Mouse (Mus musculus): Measurements from ENCODE around the gene Gm3591. TPM values are rescaled to one million over a fixed set of nuclear protein-coding genes. Genes with fewer than 3 reads are reported as not detected.
"Not testable (repeated sequence)": the region's sequence is repeated elsewhere in the genome, so short reads cannot be mapped to it uniquely, and the experiment has no call there.

The Gm3591 gene
- 6.6 and 8.6 TPM in 2 replicates for polyA plus RNA-seq (2014; fragmentation: Nextera tagmentation; extraction: Ambion mirVana)

DNA sequence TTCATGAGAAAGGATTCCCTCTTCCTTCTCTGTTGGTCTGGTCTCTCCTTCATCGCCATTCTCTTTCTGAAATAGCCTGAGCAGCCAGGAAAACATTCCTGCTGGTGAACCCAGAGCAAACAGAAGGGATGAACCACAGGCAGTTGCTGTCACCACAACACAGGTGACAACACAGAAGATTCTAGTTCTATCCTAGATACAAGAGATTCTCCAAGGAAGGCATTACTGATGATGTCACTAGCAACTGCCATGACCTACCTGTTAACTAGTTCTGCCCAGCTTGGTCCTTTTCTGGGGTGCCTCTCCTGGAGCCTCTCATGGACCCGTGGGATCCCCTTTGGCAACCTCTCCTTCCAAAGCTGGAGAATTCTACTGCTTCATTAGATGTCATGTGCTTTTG is at the start of gene Gm3591:
Gm3591 (minus strand) TSS at position 101 of the 400 bp plus-strand sequence.
- not testable (repeated sequence) for H3K27ac ChIP-seq (ENCODE audit: low read depth, low read length); ATAC-seq (ENCODE audit: low read depth); H3K4me3 ChIP-seq (ENCODE audit: low read depth, low read length); H3K9ac ChIP-seq (replicated peaks; ENCODE audit: low read depth, low read length); H3K27me3 ChIP-seq (ENCODE audit: control insufficient read depth, insufficient read depth, low read length); H3K36me3 ChIP-seq (ENCODE audit: control insufficient read depth, insufficient read depth, low read length); H3K9me3 ChIP-seq (ENCODE audit: control insufficient read depth, low read length); H3K4me1 ChIP-seq (ENCODE audit: control insufficient read depth, insufficient read depth, low read length); H3K4me2 ChIP-seq (ENCODE audit: low read depth, low read length)
- WGBS: no CpG with 5 or more reads among the region's 2 CpGs

DNA sequence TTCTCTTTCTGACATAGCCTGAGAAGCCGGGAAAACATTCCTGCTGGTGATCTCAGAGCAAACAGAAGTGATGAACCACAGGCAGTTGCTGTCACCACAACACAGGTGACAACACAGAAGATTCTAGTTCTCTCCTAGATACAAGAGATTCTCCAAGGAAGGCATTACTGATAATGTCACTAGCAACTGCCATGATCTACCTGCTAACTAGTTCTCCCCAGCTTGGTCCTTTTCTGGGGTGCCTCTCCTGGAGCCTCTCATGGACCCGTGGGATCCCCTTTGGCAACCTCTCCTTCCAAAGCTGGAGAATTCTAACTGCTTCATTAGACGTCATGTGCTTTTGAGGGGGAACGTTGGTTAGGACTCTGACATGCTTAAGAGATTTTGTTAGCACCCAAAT is 32.2 kb upstream of the Gm3591 start, which contains the start of gene Gm3594:
Gm3594 (minus strand) TSS at position 101 of the 400 bp plus-strand sequence.
- not testable (repeated sequence) for H3K4me3 ChIP-seq (ENCODE audit: low read depth, low read length); H3K9ac ChIP-seq (replicated peaks; ENCODE audit: low read depth, low read length); H3K27me3 ChIP-seq (ENCODE audit: control insufficient read depth, insufficient read depth, low read length); H3K4me2 ChIP-seq (ENCODE audit: low read depth, low read length); ATAC-seq (ENCODE audit: low read depth); H3K4me1 ChIP-seq (ENCODE audit: control insufficient read depth, insufficient read depth, low read length); H3K36me3 ChIP-seq (ENCODE audit: control insufficient read depth, insufficient read depth, low read length); H3K27ac ChIP-seq (ENCODE audit: low read depth, low read length); H3K9me3 ChIP-seq (ENCODE audit: control insufficient read depth, low read length)
- WGBS: no CpG with 5 or more reads among the region's 4 CpGs

DNA sequence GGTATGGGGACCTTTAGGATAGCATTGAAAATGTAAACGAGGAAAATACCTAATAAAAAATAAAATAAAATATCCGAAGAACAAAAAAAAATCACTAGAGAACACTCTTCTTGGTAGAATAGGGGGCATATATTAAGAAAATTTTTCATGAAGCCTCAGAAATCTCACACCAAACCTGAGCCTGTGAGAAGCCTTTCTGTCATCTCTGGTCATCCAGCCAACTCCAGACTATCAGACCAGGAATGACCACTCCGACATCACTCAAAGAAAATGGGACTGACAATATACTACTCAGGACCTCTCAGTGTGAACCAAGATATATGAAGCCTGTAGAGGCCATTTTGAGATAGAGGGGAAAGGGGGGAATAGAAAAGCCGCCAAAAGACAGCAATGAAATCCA is 28.5 kb upstream of the Gm3591 start:
- ATAC-seq (ENCODE audit: low read depth); H3K4me1 ChIP-seq (ENCODE audit: control insufficient read depth, insufficient read depth, low read length); H3K9me3 ChIP-seq (ENCODE audit: control insufficient read depth, low read length); H3K4me3 ChIP-seq (ENCODE audit: low read depth, low read length); H3K9ac ChIP-seq (replicated peaks; ENCODE audit: low read depth, low read length); H3K27ac ChIP-seq (ENCODE audit: low read depth, low read length); H3K36me3 ChIP-seq (ENCODE audit: control insufficient read depth, insufficient read depth, low read length); H3K4me2 ChIP-seq (ENCODE audit: low read depth, low read length); H3K27me3 ChIP-seq (ENCODE audit: control insufficient read depth, insufficient read depth, low read length): not testable (repeated sequence)
- 83% methylated on average over 2 of the region's 4 CpGs for WGBS

DNA sequence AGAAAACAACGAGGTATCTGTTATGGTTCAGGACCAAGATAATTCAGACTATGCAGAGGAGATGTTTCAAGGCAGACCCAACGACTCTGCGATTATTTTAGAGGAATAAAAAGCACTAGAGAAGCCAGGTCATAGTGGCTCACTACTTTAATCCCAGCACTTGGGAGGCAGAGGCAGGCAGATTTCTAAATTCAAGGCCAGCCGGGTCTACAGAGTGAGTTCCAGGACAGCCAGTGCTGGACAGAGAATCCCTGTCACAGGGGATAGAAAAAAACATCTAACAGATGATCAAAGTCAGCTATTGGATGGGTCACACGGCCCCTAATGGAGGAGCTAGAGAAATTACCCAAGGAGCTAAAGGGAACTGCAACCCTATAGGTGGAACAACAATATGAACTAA is 27.9 kb upstream of the Gm3591 start:
- H3K4me2 ChIP-seq (ENCODE audit: low read depth, low read length); H3K4me3 ChIP-seq (ENCODE audit: low read depth, low read length); H3K9me3 ChIP-seq (ENCODE audit: control insufficient read depth, low read length); H3K9ac ChIP-seq (replicated peaks; ENCODE audit: low read depth, low read length); H3K27me3 ChIP-seq (ENCODE audit: control insufficient read depth, insufficient read depth, low read length); H3K4me1 ChIP-seq (ENCODE audit: control insufficient read depth, insufficient read depth, low read length); ATAC-seq (ENCODE audit: low read depth); H3K27ac ChIP-seq (ENCODE audit: low read depth, low read length); H3K36me3 ChIP-seq (ENCODE audit: control insufficient read depth, insufficient read depth, low read length): not testable (repeated sequence)
- WGBS: 44% methylated on average over 1 of the region's 5 CpGs

DNA sequence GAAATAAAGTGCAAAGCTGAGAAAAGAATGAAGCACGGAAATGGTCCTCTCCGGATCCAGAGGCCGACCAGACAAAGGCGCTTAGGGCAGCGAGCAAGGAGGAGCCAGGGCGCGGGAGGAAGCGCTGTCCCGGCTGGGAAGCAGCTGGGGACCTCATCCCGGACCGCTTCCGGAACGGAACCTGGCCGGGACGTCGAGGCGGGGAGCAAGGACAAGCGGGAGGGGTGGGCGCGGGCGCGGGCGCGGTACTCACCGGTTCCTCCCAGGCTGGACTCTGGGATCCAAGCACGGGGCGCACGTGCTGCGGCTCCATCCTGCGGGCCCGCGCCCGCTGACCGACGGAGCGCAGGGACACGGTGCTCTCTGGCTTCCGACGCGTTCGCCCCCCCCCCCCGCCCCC is 14.5 kb upstream of the Gm3591 start:
- 10% methylated on average over 9 of the region's 42 CpGs for WGBS
- H3K27ac ChIP-seq (ENCODE audit: low read depth, low read length); H3K4me1 ChIP-seq (ENCODE audit: control insufficient read depth, insufficient read depth, low read length); H3K9ac ChIP-seq (replicated peaks; ENCODE audit: low read depth, low read length); H3K9me3 ChIP-seq (ENCODE audit: control insufficient read depth, low read length); H3K36me3 ChIP-seq (ENCODE audit: control insufficient read depth, insufficient read depth, low read length); ATAC-seq (ENCODE audit: low read depth); H3K4me3 ChIP-seq (ENCODE audit: low read depth, low read length); H3K27me3 ChIP-seq (ENCODE audit: control insufficient read depth, insufficient read depth, low read length): not testable (repeated sequence)
- peak overlapping the region; percentile 36; the same call in 1 of the 2 replicates for H3K4me2 ChIP-seq (ENCODE audit: low read depth, low read length)

GRCm38 (mm10) chr14:6426353-6426752 is 14.1 kb upstream of the Gm3591 start:
- WGBS: 23% methylated on average over 16 of the region's 22 CpGs
- H3K4me1 ChIP-seq (ENCODE audit: control insufficient read depth, insufficient read depth, low read length); ATAC-seq (ENCODE audit: low read depth); H3K36me3 ChIP-seq (ENCODE audit: control insufficient read depth, insufficient read depth, low read length); H3K9me3 ChIP-seq (ENCODE audit: control insufficient read depth, low read length); H3K9ac ChIP-seq (replicated peaks; ENCODE audit: low read depth, low read length); H3K27me3 ChIP-seq (ENCODE audit: control insufficient read depth, insufficient read depth, low read length); H3K27ac ChIP-seq (ENCODE audit: low read depth, low read length): not testable (repeated sequence)
- H3K4me2 ChIP-seq (ENCODE audit: low read depth, low read length): peak overlapping the region; percentile 36; the same call in 1 of the 2 replicates
- peak overlapping the region; percentile 26 for H3K4me3 ChIP-seq (ENCODE audit: low read depth, low read length)

DNA sequence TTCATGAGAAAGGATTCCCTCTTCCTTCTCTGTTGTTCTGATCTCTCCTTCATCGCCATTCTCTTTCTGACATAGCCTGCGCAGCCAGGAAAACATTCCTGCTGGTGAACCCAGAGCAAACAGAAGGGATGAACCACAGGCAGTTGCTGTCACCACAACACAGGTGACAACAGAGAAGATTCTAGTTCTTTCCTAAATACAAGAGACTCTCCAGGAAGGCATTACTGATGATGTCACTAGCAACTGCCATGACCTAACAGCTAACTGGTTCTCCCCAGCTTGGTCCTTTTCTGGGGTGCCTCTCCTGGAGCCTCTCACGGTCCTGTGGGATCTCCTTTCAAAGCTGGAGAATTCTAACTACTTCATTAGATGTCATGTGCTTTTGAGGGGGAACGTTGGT is 22.1 kb downstream of the Gm3591 start, which contains the start of gene Gm16440:
Gm16440 (minus strand) TSS at position 101 of the 400 bp plus-strand sequence.
- not testable (repeated sequence) for H3K4me1 ChIP-seq (ENCODE audit: control insufficient read depth, insufficient read depth, low read length); H3K4me2 ChIP-seq (ENCODE audit: low read depth, low read length); H3K27me3 ChIP-seq (ENCODE audit: control insufficient read depth, insufficient read depth, low read length); H3K4me3 ChIP-seq (ENCODE audit: low read depth, low read length); ATAC-seq (ENCODE audit: low read depth); H3K27ac ChIP-seq (ENCODE audit: low read depth, low read length); H3K9ac ChIP-seq (replicated peaks; ENCODE audit: low read depth, low read length); H3K9me3 ChIP-seq (ENCODE audit: control insufficient read depth, low read length); H3K36me3 ChIP-seq (ENCODE audit: control insufficient read depth, insufficient read depth, low read length)
- WGBS: 88% methylated on average over 2 of the region's 4 CpGs

Other genes with a start within 250 kb of the Gm3591 start
- not detected in 2 replicates for gene Gm21560, start 193.2 kb downstream of the Gm3591 start, polyA plus RNA-seq (2014; fragmentation: Nextera tagmentation; extraction: Ambion mirVana)
- gene Gm3411, start 125.2 kb downstream of the Gm3591 start, polyA plus RNA-seq (2014; fragmentation: Nextera tagmentation; extraction: Ambion mirVana): 7.2 and 12.4 TPM in 2 replicates
- not detected in 2 replicates for gene Gm21103, start 107.6 kb downstream of the Gm3591 start, polyA plus RNA-seq (2014; fragmentation: Nextera tagmentation; extraction: Ambion mirVana)
- gene Gm3618, start 68.8 kb downstream of the Gm3591 start, polyA plus RNA-seq (2014; fragmentation: Nextera tagmentation; extraction: Ambion mirVana): not detected in 2 replicates
- not detected in 2 replicates for gene Gm16440, start 22.2 kb downstream of the Gm3591 start, polyA plus RNA-seq (2014; fragmentation: Nextera tagmentation; extraction: Ambion mirVana)
- not detected in 2 replicates for gene Gm3594, start 32.1 kb upstream of the Gm3591 start, polyA plus RNA-seq (2014; fragmentation: Nextera tagmentation; extraction: Ambion mirVana)
- gene Gm8356, start 124.8 kb upstream of the Gm3591 start, polyA plus RNA-seq (2014; fragmentation: Nextera tagmentation; extraction: Ambion mirVana): not detected in 2 replicates
- gene Gm3629, start 178.1 kb upstream of the Gm3591 start, polyA plus RNA-seq (2014; fragmentation: Nextera tagmentation; extraction: Ambion mirVana): 0.53 and 1.6 TPM in 2 replicates
- gene Gm3460, start 209.9 kb upstream of the Gm3591 start, polyA plus RNA-seq (2014; fragmentation: Nextera tagmentation; extraction: Ambion mirVana): 0.78 TPM in 1 of 2 replicates, not detected in the other